20 mouse cellular contexts compared by ENCODE assay signal in the genomic region with DNA sequence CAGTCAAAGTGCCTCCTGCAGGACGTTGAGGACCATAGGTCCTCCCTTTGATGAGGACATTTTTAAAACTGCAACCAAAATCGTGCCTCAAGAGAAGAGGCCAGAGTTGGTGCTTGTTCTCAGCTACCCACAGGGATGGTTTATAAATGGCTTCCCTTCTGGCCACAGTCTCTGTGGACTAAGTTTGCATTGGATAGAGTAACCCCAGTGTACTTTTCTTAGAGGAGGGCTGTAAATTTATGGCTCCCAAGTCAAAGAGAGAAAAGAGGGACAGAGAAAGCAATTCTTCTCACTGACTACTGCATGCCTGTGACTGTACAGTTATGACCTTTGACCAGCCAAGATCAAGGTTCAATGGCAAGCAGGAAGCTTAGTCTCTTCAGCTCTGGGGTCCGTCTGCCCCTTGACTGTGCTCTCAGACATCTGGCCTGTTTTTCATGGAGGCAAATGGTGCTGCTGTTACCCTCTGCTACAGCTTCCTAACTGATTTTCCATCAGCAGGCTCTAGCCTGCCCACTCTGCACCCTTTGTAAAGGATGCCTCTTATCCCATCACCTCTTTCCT.
DNase-seq lines count a peak whose midpoint lies in the region; ATAC-seq lines count a peak whose summit lies in the region.
"Had no signal": no experiment of that assay in that cellular context is flagged by ENCODE, and none has a peak within 500 bp of the region (broad histone marks: within the 10 kb centered on the region; RNA-seq: fewer than 3 reads in every experiment).

No protein-coding gene starts in this region.

- peak overlapping the region; percentile 27 for H3K27ac ChIP-seq in kidney, embryonic 16.5 days (ENCODE audit: low read length)
- H3K27ac ChIP-seq in neural tube, embryonic 11.5 days (ENCODE audit: low read depth, low read length), result peak overlapping the region; percentile 58
- H3K27ac ChIP-seq in embryonic facial prominence, embryonic 10.5 days (replicated peaks), result no peak overlapping the region
- H3K27ac ChIP-seq: embryonic facial prominence, embryonic 12.5 days; forebrain, embryonic 12.5 days; heart, embryonic 10.5 days; hindbrain, embryonic 15.5 days; layer of hippocampus, adult 2 months; limb, embryonic 12.5 days; midbrain, embryonic 12.5 days had no signal

- H3K9ac ChIP-seq in kidney, embryonic 16.5 days (replicated peaks; ENCODE audit: low read length), result no peak overlapping the region
- no peak overlapping the region for H3K9ac ChIP-seq in neural tube, embryonic 11.5 days (ENCODE audit: low read length)
- H3K9ac ChIP-seq: embryonic facial prominence, embryonic 12.5 days; forebrain, embryonic 12.5 days; hindbrain, embryonic 15.5 days; limb, embryonic 12.5 days; liver, postnatal 0 days; midbrain, embryonic 12.5 days had no signal

- H3K4me3 ChIP-seq in kidney, embryonic 16.5 days (ENCODE audit: low read length), result no peak overlapping the region
- H3K4me3 ChIP-seq in neural tube, embryonic 11.5 days (ENCODE audit: low read depth, low read length), result no peak overlapping the region
- H3K4me3 ChIP-seq in embryonic facial prominence, embryonic 10.5 days, result no peak overlapping the region
- H3K4me3 ChIP-seq: embryonic facial prominence, embryonic 12.5 days; forebrain, embryonic 12.5 days; heart, embryonic 10.5 days; hindbrain, embryonic 15.5 days; layer of hippocampus, adult 2 months; limb, embryonic 12.5 days; midbrain, embryonic 12.5 days had no signal

- WGBS in kidney, embryonic 16.5 days, result 22% methylated on average over 3 of the region's 3 CpGs
- 7% methylated on average over 3 of the region's 3 CpGs for WGBS in neural tube, embryonic 11.5 days
- WGBS in embryonic facial prominence, embryonic 10.5 days, result 58% methylated on average over 3 of the region's 3 CpGs

- H3K4me1 ChIP-seq in kidney, embryonic 16.5 days (ENCODE audit: insufficient read depth, low read length), result peaks cover 9% of the 10 kb centered on the region; the same call in 1 of the 2 replicates
- H3K4me1 ChIP-seq in neural tube, embryonic 11.5 days (ENCODE audit: control insufficient read depth, insufficient read depth, low read length), result peaks cover 20% of the 10 kb centered on the region
- peaks cover 10% of the 10 kb centered on the region; the same call in 1 of the 2 replicates for H3K4me1 ChIP-seq in embryonic facial prominence, embryonic 10.5 days
- H3K4me1 ChIP-seq: embryonic facial prominence, embryonic 12.5 days; limb, embryonic 12.5 days; midbrain, embryonic 12.5 days had no signal

- no peaks in the 10 kb centered on the region for H3K9me3 ChIP-seq in kidney, embryonic 16.5 days (ENCODE audit: low read length)
- H3K9me3 ChIP-seq in neural tube, embryonic 11.5 days (ENCODE audit: control insufficient read depth, low read length), result no peaks in the 10 kb centered on the region
- H3K9me3 ChIP-seq in embryonic facial prominence, embryonic 10.5 days, result no peaks in the 10 kb centered on the region
- H3K9me3 ChIP-seq: embryonic facial prominence, embryonic 12.5 days; forebrain, embryonic 12.5 days; heart, embryonic 10.5 days; hindbrain, embryonic 15.5 days; limb, embryonic 12.5 days; midbrain, embryonic 12.5 days had no signal

- no peaks in the 10 kb centered on the region for H3K27me3 ChIP-seq in kidney, embryonic 16.5 days (ENCODE audit: insufficient read depth, low read length)
- H3K27me3 ChIP-seq in neural tube, embryonic 11.5 days (ENCODE audit: control insufficient read depth, insufficient read depth, low read length), result no peaks in the 10 kb centered on the region
- H3K27me3 ChIP-seq in embryonic facial prominence, embryonic 10.5 days (replicated peaks; ENCODE audit: low read depth, poor library complexity, severe bottlenecking), result no peaks in the 10 kb centered on the region
- H3K27me3 ChIP-seq: embryonic facial prominence, embryonic 12.5 days; forebrain, embryonic 12.5 days; hindbrain, embryonic 15.5 days; limb, embryonic 12.5 days; midbrain, embryonic 12.5 days had no signal

- H3K4me2 ChIP-seq in kidney, embryonic 16.5 days (replicated peaks; ENCODE audit: low read depth, low read length), result no peak overlapping the region
- H3K4me2 ChIP-seq in neural tube, embryonic 11.5 days (ENCODE audit: low read depth), result no peak overlapping the region
- H3K4me2 ChIP-seq: embryonic facial prominence, embryonic 12.5 days; forebrain, embryonic 12.5 days; hindbrain, embryonic 15.5 days; limb, embryonic 12.5 days; liver, embryonic 11.5 days; midbrain, embryonic 12.5 days had no signal

- no peaks in the 10 kb centered on the region for H3K36me3 ChIP-seq in kidney, embryonic 16.5 days (ENCODE audit: insufficient read depth, low read length)
- H3K36me3 ChIP-seq in neural tube, embryonic 11.5 days (ENCODE audit: control insufficient read depth, insufficient read depth, low read length), result peaks cover 4% of the 10 kb centered on the region
- peaks cover 9% of the 10 kb centered on the region for H3K36me3 ChIP-seq in embryonic facial prominence, embryonic 10.5 days (replicated peaks)
- H3K36me3 ChIP-seq: embryonic facial prominence, embryonic 12.5 days; heart, embryonic 10.5 days; hindbrain, embryonic 15.5 days had no signal

- peak; percentile 78 for DNase-seq in embryo, embryonic 10 days (ENCODE audit: low spot score)
- DNase-seq in embryo, embryonic 10.5 days (ENCODE audit: low spot score), result peak; percentile 68
- no peak for DNase-seq in neural tube, embryonic 11.5 days (ENCODE audit: low spot score)
- DNase-seq in heart, postnatal 4 days, result no peak
- DNase-seq in lung, postnatal 14 days, result no peak
- DNase-seq in embryonic facial prominence, embryonic 10.5 days (ENCODE audit: low spot score), result no peak
- DNase-seq: cerebellum, adult 11-12 months; cerebellum, postnatal 25 days; liver, postnatal 0 days; lung, postnatal 10 days; thymus, postnatal 14 days had no signal

- ATAC-seq in kidney, embryonic 16.5 days (ENCODE audit: low FRiP score, low TSS enrichment), result peak; percentile 68
- ATAC-seq in neural tube, embryonic 11.5 days (ENCODE audit: insufficient read depth, low FRiP score, low TSS enrichment), result peak; percentile 38
- ATAC-seq: liver, postnatal 0 days had no signal

Comparison
In these comparisons a context has a peak if more than half of its experiments do, and no peak if none do; other contexts are left out.
1. DNase-seq: peak in embryo, embryonic 10 days (single experiment) and embryo, embryonic 10.5 days (single experiment); none in neural tube, embryonic 11.5 days (single experiment), heart, postnatal 4 days (single experiment), lung, postnatal 14 days (single experiment) and embryonic facial prominence, embryonic 10.5 days (single experiment).